In the genomic region with DNA sequence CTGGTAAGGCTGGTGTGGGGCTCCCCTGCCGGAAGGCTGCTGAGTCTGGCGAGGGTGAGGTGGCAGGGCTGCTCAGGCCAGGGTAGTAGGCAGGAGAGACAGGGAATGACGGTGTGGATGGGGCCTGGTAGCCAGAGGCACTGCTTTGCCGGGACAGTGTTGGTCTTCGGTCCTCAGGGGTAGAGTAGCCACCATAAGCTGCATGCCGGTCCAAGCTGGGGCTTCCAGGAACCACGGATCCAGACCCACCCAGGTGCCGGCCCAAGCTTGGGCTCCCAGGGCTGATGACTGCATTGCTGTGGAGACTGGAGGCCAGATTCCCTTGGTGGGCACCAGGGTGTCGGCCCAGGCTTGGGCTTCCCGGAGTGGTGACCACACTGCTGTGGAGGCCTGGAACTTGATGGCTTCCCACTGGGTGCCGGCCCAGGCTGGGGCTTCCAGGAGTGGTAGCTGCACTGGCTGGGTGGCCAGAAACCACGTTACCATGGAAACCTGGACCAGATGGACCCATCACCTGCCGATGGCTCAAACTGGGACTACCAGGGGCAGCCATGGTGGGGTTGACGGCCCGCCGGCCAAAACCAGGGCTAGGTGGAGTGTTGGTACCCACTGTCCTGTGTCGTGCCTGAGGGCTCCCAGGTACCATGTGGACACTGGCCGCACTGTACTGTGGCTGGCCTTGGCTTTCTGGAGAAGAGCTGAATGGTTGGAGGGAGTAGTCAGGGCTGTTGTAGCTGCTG, we compare ENCODE assay signal across 24 mouse cellular contexts.
DNase-seq lines count a peak whose midpoint lies in the region; ATAC-seq and TF ChIP-seq lines count a peak whose summit lies in the region.
"Had no signal": no experiment of that assay in that cellular context is flagged by ENCODE, and none has a peak within 500 bp of the region (broad histone marks: within the 10 kb centered on the region; RNA-seq: fewer than 3 reads in every experiment).

No protein-coding gene starts in this region.

- no peak for TF ChIP-seq POLR2A in lung, adult 2 months (IDR thresholded peaks at IDR 0.05; ENCODE audit: borderline replicate concordance, extremely low read depth, low read depth, low read length)

- TF ChIP-seq CTCF in gastrocnemius, adult 2 months (IDR thresholded peaks at IDR 0.05) = no peak
- TF ChIP-seq CTCF in lung, adult 2 months (IDR thresholded peaks at IDR 0.05; ENCODE audit: insufficient read depth, low read length) = no peak

- H3K9me3 ChIP-seq in heart, embryonic 13.5 days = no peaks in the 10 kb centered on the region
- H3K9me3 ChIP-seq in embryonic facial prominence, embryonic 12.5 days = no peaks in the 10 kb centered on the region
- no peaks in the 10 kb centered on the region for H3K9me3 ChIP-seq in forebrain, embryonic 12.5 days
- H3K9me3 ChIP-seq: embryonic facial prominence, embryonic 15.5 days; limb, embryonic 13.5 days; liver, embryonic 13.5 days; midbrain, embryonic 15.5 days; neural tube, embryonic 13.5 days had no signal

- peaks cover 100% of the 10 kb centered on the region for H3K36me3 ChIP-seq in heart, embryonic 13.5 days
- peaks cover 67% of the 10 kb centered on the region for H3K36me3 ChIP-seq in embryonic facial prominence, embryonic 12.5 days
- peaks cover 26% of the 10 kb centered on the region; the same call in 1 of the 2 replicates for H3K36me3 ChIP-seq in forebrain, embryonic 12.5 days (replicated peaks)
- H3K36me3 ChIP-seq: midbrain, embryonic 15.5 days had no signal

- no peaks in the 10 kb centered on the region for H3K27me3 ChIP-seq in heart, embryonic 13.5 days (replicated peaks)
- no peaks in the 10 kb centered on the region for H3K27me3 ChIP-seq in embryonic facial prominence, embryonic 12.5 days
- H3K27me3 ChIP-seq in forebrain, embryonic 12.5 days = no peaks in the 10 kb centered on the region
- H3K27me3 ChIP-seq: embryonic facial prominence, embryonic 15.5 days; limb, embryonic 13.5 days; liver, embryonic 13.5 days; midbrain, embryonic 15.5 days; neural tube, embryonic 13.5 days had no signal

- peak; percentile 28 for DNase-seq in gastrocnemius, adult 2 months
- DNase-seq in gastrocnemius, postnatal 14 days = no peak
- no peak for DNase-seq in heart, postnatal 10 days
- DNase-seq in lung, adult 2 months = no peak
- DNase-seq in lung, postnatal 25 days (ENCODE audit: low spot score) = no peak
- DNase-seq: adrenal gland, postnatal 10 days; cerebellum, adult 2 months; cerebellum, postnatal 25 days; embryo, embryonic 11 days; forebrain, postnatal 0 days; gastrocnemius, postnatal 36 days; kidney, adult 18-20 months; kidney, postnatal 4 days; liver, embryonic 13.5 days; thymus, postnatal 36 days had no signal

- 90% methylated on average over 18 of the region's 18 CpGs for WGBS in heart, embryonic 13.5 days
- WGBS in lung, adult 2 months = 82% methylated on average over 18 of the region's 18 CpGs
- WGBS in embryonic facial prominence, embryonic 12.5 days = 92% methylated on average over 18 of the region's 18 CpGs
- WGBS in forebrain, embryonic 12.5 days = 89% methylated on average over 18 of the region's 18 CpGs

- H3K9ac ChIP-seq in heart, embryonic 13.5 days = peak overlapping the region; percentile 45; the same call in 1 of the 2 replicates
- no peak overlapping the region; the same call in 1 of the 2 replicates for H3K9ac ChIP-seq in embryonic facial prominence, embryonic 12.5 days
- H3K9ac ChIP-seq in forebrain, embryonic 12.5 days = no peak overlapping the region
- H3K9ac ChIP-seq: embryonic facial prominence, embryonic 15.5 days; forebrain, postnatal 0 days; limb, embryonic 13.5 days; liver, embryonic 13.5 days; midbrain, embryonic 15.5 days; neural tube, embryonic 13.5 days had no signal

- ATAC-seq in heart, embryonic 13.5 days (ENCODE audit: extremely low read depth, insufficient number of reproducible peaks, low FRiP score, low TSS enrichment) = no peak
- ATAC-seq in embryonic facial prominence, embryonic 12.5 days (ENCODE audit: insufficient number of reproducible peaks, insufficient read depth, low FRiP score, low TSS enrichment) = peak; percentile 29; the same call in 1 of the 2 replicates
- ATAC-seq in forebrain, embryonic 12.5 days (ENCODE audit: low FRiP score) = no peak
- ATAC-seq: forebrain, postnatal 0 days; inflammation-experienced regulatory T-cells, adult 6 months; midbrain, embryonic 15.5 days had no signal

- H3K4me2 ChIP-seq in heart, embryonic 13.5 days = no peak overlapping the region
- H3K4me2 ChIP-seq in embryonic facial prominence, embryonic 12.5 days (replicated peaks) = no peak overlapping the region
- no peak overlapping the region for H3K4me2 ChIP-seq in forebrain, embryonic 12.5 days
- H3K4me2 ChIP-seq: embryonic facial prominence, embryonic 15.5 days; limb, embryonic 13.5 days; liver, embryonic 13.5 days; midbrain, embryonic 15.5 days; neural tube, embryonic 13.5 days had no signal

- H3K4me1 ChIP-seq in heart, embryonic 13.5 days = peaks cover 50% of the 10 kb centered on the region
- H3K4me1 ChIP-seq in lung, adult 2 months (ENCODE audit: control insufficient read depth, insufficient read depth, low read length) = peaks cover 44% of the 10 kb centered on the region
- no peaks in the 10 kb centered on the region for H3K4me1 ChIP-seq in embryonic facial prominence, embryonic 12.5 days
- H3K4me1 ChIP-seq in forebrain, embryonic 12.5 days = no peaks in the 10 kb centered on the region
- H3K4me1 ChIP-seq: embryonic facial prominence, embryonic 15.5 days; limb, embryonic 13.5 days; midbrain, embryonic 15.5 days; neural tube, embryonic 13.5 days had no signal

- peak overlapping the region; percentile 80 for H3K27ac ChIP-seq in gastrocnemius, adult 2 months
- H3K27ac ChIP-seq in heart, embryonic 13.5 days (replicated peaks) = no peak overlapping the region; the same call in 1 of the 2 replicates
- no peak overlapping the region for H3K27ac ChIP-seq in embryonic facial prominence, embryonic 12.5 days
- H3K27ac ChIP-seq in forebrain, embryonic 12.5 days = no peak overlapping the region
- H3K27ac ChIP-seq: embryonic facial prominence, embryonic 15.5 days; limb, embryonic 13.5 days; liver, embryonic 13.5 days; midbrain, embryonic 15.5 days; neural tube, embryonic 13.5 days had no signal

- intact Hi-C loops in gastrocnemius, adult 2 months (cut with DNase I) = loop anchor here (5.0 kb wide), 1 partner anchor 37 kb away; no protein-coding TSS in a partner anchor
- intact Hi-C loops in gastrocnemius, postnatal 14 days (cut with DNase I; ENCODE audit: low total_unique reads) = loop anchor here (5.0 kb wide), 1 partner anchor 47 kb away; no protein-coding TSS in a partner anchor
- intact Hi-C loops in heart, postnatal 10 days (cut with DNase I) = loop anchor here (5.0 kb wide), 1 partner anchor 62 kb away; no protein-coding TSS in a partner anchor

- H3K4me3 ChIP-seq in gastrocnemius, adult 2 months = 0 out of 2 replicates have a peak overlapping the region, but pooled peaks have one; percentile 9
- H3K4me3 ChIP-seq in heart, embryonic 13.5 days = no peak overlapping the region
- H3K4me3 ChIP-seq in lung, adult 2 months (replicated peaks; ENCODE audit: extremely low read depth, low read depth, low read length) = peak overlapping the region; percentile 11
- H3K4me3 ChIP-seq in embryonic facial prominence, embryonic 12.5 days = no peak overlapping the region
- H3K4me3 ChIP-seq in forebrain, embryonic 12.5 days (replicated peaks) = no peak overlapping the region
- H3K4me3 ChIP-seq: embryonic facial prominence, embryonic 15.5 days; limb, embryonic 13.5 days; liver, embryonic 13.5 days; midbrain, embryonic 15.5 days; myocyte; neural tube, embryonic 13.5 days had no signal

Comparison
In these comparisons a context has a peak if more than half of its experiments do, and no peak if none do; other contexts are left out.
1. H3K4me3 ChIP-seq: peak in gastrocnemius, adult 2 months (single experiment) and lung, adult 2 months (single experiment); none in heart, embryonic 13.5 days (single experiment), embryonic facial prominence, embryonic 12.5 days (single experiment) and forebrain, embryonic 12.5 days (single experiment).